11 mouse cellular contexts compared by ENCODE assay signal in the genomic region with DNA sequence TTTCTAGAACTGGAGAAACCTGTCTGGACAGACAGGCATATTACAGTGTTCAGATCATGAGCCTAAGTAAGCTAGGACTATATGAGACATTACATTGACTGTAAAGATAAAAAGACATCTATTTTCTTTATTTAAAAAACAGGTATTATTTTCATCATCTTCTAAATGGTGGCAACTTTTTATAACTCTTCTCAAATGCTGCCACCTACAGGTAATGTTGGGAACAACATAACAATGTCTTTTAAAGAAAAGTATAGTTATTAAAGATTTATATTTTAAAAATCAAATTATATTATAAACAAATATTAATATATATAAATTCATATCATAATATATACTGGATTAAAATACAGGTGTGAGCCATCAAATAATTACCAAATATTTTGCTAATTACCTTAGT.
A peak's percentile ranks its signal among the peaks of the same experiment; 100 is the strongest.
DNase-seq lines count a peak whose midpoint lies in the region; ATAC-seq and TF ChIP-seq lines count a peak whose summit lies in the region.
"Had no signal": no experiment of that assay in that cellular context is flagged by ENCODE, and none has a peak within 500 bp of the region (broad histone marks: within the 10 kb centered on the region; RNA-seq: fewer than 3 reads in every experiment).

No protein-coding gene starts in this region.

- no peak for ATAC-seq in liver, embryonic 12.5 days

- no peak for TF ChIP-seq POLR2A in liver, adult 2 months (IDR thresholded peaks at IDR 0.05; ENCODE audit: extremely low read depth, insufficient read depth, low read length)

- peak; percentile 59 for TF ChIP-seq CTCF in gastrocnemius, adult 2 months (IDR thresholded peaks at IDR 0.05)
- TF ChIP-seq CTCF in liver, adult 2 months (IDR thresholded peaks at IDR 0.05; ENCODE audit: low read depth, low read length), result 0 out of 2 replicates have a peak, but pooled peaks have one; percentile 21

- no peaks in the 10 kb centered on the region for H3K79me2 ChIP-seq in liver, adult 2 months (ENCODE audit: control insufficient read depth, insufficient read depth, low read length)

- no peak overlapping the region for H3K4me2 ChIP-seq in liver, embryonic 12.5 days
- H3K4me2 ChIP-seq: embryonic facial prominence, embryonic 13.5 days had no signal

- H3K27ac ChIP-seq in gastrocnemius, adult 2 months, result no peak overlapping the region
- no peak overlapping the region for H3K27ac ChIP-seq in liver, adult 2 months (replicated peaks; ENCODE audit: insufficient read depth, low read depth, low read length)
- H3K27ac ChIP-seq in liver, embryonic 12.5 days, result no peak overlapping the region
- H3K27ac ChIP-seq: embryonic facial prominence, embryonic 13.5 days had no signal

- no peaks in the 10 kb centered on the region for H3K9me3 ChIP-seq in liver, embryonic 12.5 days (replicated peaks)
- H3K9me3 ChIP-seq: embryonic facial prominence, embryonic 13.5 days had no signal

- no peak for DNase-seq in gastrocnemius, adult 2 months
- no peak for DNase-seq in gastrocnemius, adult 18-20 months (ENCODE audit: low spot score)
- peak; percentile 8 for DNase-seq in liver, adult 2 months (ENCODE audit: extremely low read depth, low read depth, low spot score)
- peak; percentile 67 for DNase-seq in NIH3T3 (ENCODE audit: low read depth)
- peak; percentile 6 for DNase-seq in mesoderm, embryonic 11.5 days (ENCODE audit: low read depth, low spot score)
- no peak for DNase-seq in right cerebral cortex, postnatal 10 days (ENCODE audit: low spot score in 2 of 2)
- DNase-seq in urinary bladder, postnatal 14 days (ENCODE audit: low spot score), result no peak
- DNase-seq: adrenal gland, postnatal 25 days; gastrocnemius, postnatal 14 days had no signal

- intact Hi-C loops in gastrocnemius, adult 2 months (cut with DNase I), result loop anchor here (1.0 to 5.0 kb wide), 2 partner anchors 90 to 107 kb away; no protein-coding TSS in a partner anchor

- H3K36me3 ChIP-seq in liver, adult 2 months (ENCODE audit: control insufficient read depth, insufficient read depth, low read length), result no peaks in the 10 kb centered on the region
- no peaks in the 10 kb centered on the region for H3K36me3 ChIP-seq in liver, embryonic 12.5 days
- H3K36me3 ChIP-seq: embryonic facial prominence, embryonic 13.5 days had no signal

- no peaks in the 10 kb centered on the region for H3K4me1 ChIP-seq in liver, adult 2 months (ENCODE audit: control insufficient read depth, insufficient read depth, low read length)
- H3K4me1 ChIP-seq in liver, embryonic 12.5 days, result no peaks in the 10 kb centered on the region
- H3K4me1 ChIP-seq: embryonic facial prominence, embryonic 13.5 days had no signal

- no peak overlapping the region for H3K4me3 ChIP-seq in gastrocnemius, adult 2 months
- H3K4me3 ChIP-seq in liver, adult 2 months (ENCODE audit: insufficient read depth, low read depth, low read length), result no peak overlapping the region
- H3K4me3 ChIP-seq in liver, embryonic 12.5 days, result no peak overlapping the region
- H3K4me3 ChIP-seq: embryonic facial prominence, embryonic 13.5 days had no signal

- H3K9ac ChIP-seq in liver, adult 2 months (ENCODE audit: low read depth, low read length), result no peak overlapping the region
- no peak overlapping the region for H3K9ac ChIP-seq in liver, embryonic 12.5 days
- H3K9ac ChIP-seq: embryonic facial prominence, embryonic 13.5 days had no signal

- no peaks in the 10 kb centered on the region for H3K27me3 ChIP-seq in liver, adult 2 months (ENCODE audit: control insufficient read depth, insufficient read depth, low read length)
- H3K27me3 ChIP-seq in liver, embryonic 12.5 days (replicated peaks), result no peaks in the 10 kb centered on the region
- H3K27me3 ChIP-seq: embryonic facial prominence, embryonic 13.5 days had no signal

Comparison
In these comparisons a context has a peak if more than half of its experiments do, and no peak if none do; other contexts are left out.
1. DNase-seq: peak in liver, adult 2 months (single experiment), NIH3T3 (single experiment) and mesoderm, embryonic 11.5 days (single experiment); none in gastrocnemius, adult 2 months (single experiment), gastrocnemius, adult 18-20 months (single experiment), right cerebral cortex, postnatal 10 days (0 of 2) and urinary bladder, postnatal 14 days (single experiment).